Mouse (Mus musculus) liver, embryonic 15.5 days (tissue): Measurements from ENCODE around the gene 1700017B05Rik. TPM values are rescaled to one million over a fixed set of nuclear protein-coding genes. Genes with fewer than 3 reads are reported as not detected.
"Not testable (repeated sequence)": the region's sequence is repeated elsewhere in the genome, so short reads cannot be mapped to it uniquely, and the experiment has no call there.

Source experiments
- ATAC-seq: fragments of 200-750 bp; cut with Nextera tagmentation; 2 replicates; pipeline ENCODE4 v1.8.0; 2017; ENCODE audit warnings: moderate number of reproducible peaks, mild to moderate bottlenecking, moderate library complexity; ENCODE audit not compliant: insufficient read depth
- H3K27ac ChIP-seq: fragments of 300-500 bp; sonication (generic); replicated peaks from 2 replicates; pipeline ENCODE4 v1.5.1; 2015; ENCODE audit warnings: mild to moderate bottlenecking, inconsistent platforms
- H3K27me3 ChIP-seq: fragments of 300-500 bp; sonication (generic); 2 replicates; pipeline ENCODE4 v1.6.1; 2015; ENCODE audit warnings: mild to moderate bottlenecking, inconsistent platforms
- H3K36me3 ChIP-seq: fragments of 300-500 bp; sonication (generic); replicated peaks from 2 replicates; pipeline ENCODE4 v1.6.1; 2015; ENCODE audit warnings: moderate library complexity, mild to moderate bottlenecking, inconsistent platforms
- H3K4me1 ChIP-seq: fragments of 300-500 bp; sonication (generic); replicated peaks from 2 replicates; pipeline ENCODE4 v1.6.1; 2015; ENCODE audit warnings: inconsistent platforms
- H3K4me2 ChIP-seq: fragments of 300-500 bp; sonication (generic); 2 replicates; pipeline ENCODE4 v1.6.1; 2015; ENCODE audit warnings: moderate library complexity, mild to moderate bottlenecking, inconsistent platforms
- H3K4me3 ChIP-seq: fragments of 300-500 bp; sonication (generic); replicated peaks from 2 replicates; pipeline ENCODE4 v1.5.1; 2015; ENCODE audit warnings: mild to moderate bottlenecking, inconsistent platforms
- H3K9ac ChIP-seq: fragments of 300-500 bp; sonication (generic); 2 replicates; pipeline ENCODE4 v1.6.1; 2015; ENCODE audit warnings: moderate library complexity, mild to moderate bottlenecking, inconsistent platforms
- H3K9me3 ChIP-seq: fragments of 300-500 bp; sonication (generic); replicated peaks from 2 replicates; pipeline ENCODE4 v1.6.1; 2016; ENCODE audit warnings: inconsistent platforms
- WGBS: fragments of 180-500 bp; shearing (Covaris S2); methylation state at CpG from one replicate; pipeline ENCODE4 v1.1.7; 2015; ENCODE audit warnings: mixed read lengths; ENCODE audit not compliant: insufficient replicate concordance; 5-methylcytosine and 5-hydroxymethylcytosine counted together
- polyA plus RNA-seq: library from polyadenylated mRNA; unstranded; fragments of >200 nt; fragmentation: Nextera tagmentation; extraction: Ambion mirVana; gene quantifications from 2 replicates; pipeline ENCODE4 v1.2.1, GENCODE M21; 2015

1700017B05Rik gene
- polyA plus RNA-seq, 1 experiment from 2014 or later = 15.4 TPM

DNA sequence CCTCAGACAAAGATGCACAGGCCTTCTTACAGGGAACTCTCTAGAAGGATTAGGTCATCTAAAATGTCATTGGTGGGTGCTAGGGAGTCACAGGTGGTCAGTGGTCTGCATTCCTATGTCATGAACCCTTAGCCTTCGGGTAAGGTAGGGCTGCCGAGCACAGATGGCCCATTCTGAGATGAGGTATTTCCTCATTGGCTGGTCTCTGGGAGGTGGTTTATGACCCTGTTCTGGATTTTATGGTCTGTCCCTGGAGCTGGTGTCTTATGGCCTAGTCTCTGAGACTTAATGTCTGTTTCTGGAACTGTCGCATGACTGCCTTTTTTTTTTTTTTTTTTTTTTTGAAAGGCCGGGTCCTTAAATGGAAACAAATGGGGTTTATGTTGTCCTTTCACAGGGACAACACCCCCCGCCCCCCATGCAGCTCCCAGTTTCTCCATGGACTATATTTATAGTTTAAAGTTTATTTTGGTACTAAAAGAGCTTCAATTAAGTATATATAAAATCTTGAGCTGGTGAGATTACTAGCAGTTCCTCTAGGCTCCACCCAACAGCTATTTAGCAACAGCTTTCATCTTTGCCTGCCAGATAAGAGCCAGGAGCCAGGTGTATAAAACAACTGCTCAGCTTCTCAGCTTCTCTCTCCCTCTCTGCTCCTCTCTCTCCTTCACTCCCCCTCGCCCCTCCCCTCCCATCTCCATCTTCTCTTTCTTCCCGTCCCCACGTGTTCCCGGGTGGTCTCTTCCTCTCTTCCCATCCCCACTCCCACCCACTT is 49.8 kb downstream of the 1700017B05Rik start:
- no peak for ATAC-seq
- no peak overlapping the region for H3K9ac ChIP-seq
- no peaks in the 10 kb centered on the region for H3K36me3 ChIP-seq
- no peak overlapping the region for H3K4me2 ChIP-seq
- H3K27me3 ChIP-seq = no peaks in the 10 kb centered on the region
- no peaks in the 10 kb centered on the region for H3K4me1 ChIP-seq
- H3K4me3 ChIP-seq = no peak overlapping the region
- H3K27ac ChIP-seq = no peak overlapping the region
- 45% methylated on average over 9 of the region's 9 CpGs for WGBS
- H3K9me3 ChIP-seq = no peaks in the 10 kb centered on the region

DNA sequence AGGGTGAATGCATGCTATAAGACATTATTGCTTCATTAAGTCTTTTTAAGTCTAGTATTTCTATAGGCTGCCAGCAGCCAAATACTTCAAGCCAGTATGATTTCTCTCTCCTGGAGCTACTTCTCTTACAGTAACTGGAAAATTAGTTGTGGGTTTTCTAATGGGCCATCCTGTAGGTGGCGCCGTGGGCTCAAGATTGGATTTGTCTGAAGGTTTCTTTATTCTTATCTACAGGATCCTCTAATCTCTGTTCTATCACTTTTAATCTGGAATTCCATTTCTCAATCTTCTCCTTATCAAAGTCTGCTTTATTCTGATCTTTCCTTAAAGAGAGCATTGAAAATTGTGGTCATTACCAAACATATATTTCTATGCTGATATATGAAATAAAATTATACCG is 53.1 kb downstream of the 1700017B05Rik start:
- H3K4me2 ChIP-seq = no peak overlapping the region
- ATAC-seq = no peak
- no peaks in the 10 kb centered on the region for H3K4me1 ChIP-seq
- H3K4me3 ChIP-seq = no peak overlapping the region
- no peaks in the 10 kb centered on the region for H3K36me3 ChIP-seq
- no peaks in the 10 kb centered on the region for H3K9me3 ChIP-seq
- H3K27ac ChIP-seq = no peak overlapping the region
- 29% methylated on average over 3 of the region's 3 CpGs for WGBS
- no peak overlapping the region for H3K9ac ChIP-seq
- H3K27me3 ChIP-seq = no peaks in the 10 kb centered on the region

DNA sequence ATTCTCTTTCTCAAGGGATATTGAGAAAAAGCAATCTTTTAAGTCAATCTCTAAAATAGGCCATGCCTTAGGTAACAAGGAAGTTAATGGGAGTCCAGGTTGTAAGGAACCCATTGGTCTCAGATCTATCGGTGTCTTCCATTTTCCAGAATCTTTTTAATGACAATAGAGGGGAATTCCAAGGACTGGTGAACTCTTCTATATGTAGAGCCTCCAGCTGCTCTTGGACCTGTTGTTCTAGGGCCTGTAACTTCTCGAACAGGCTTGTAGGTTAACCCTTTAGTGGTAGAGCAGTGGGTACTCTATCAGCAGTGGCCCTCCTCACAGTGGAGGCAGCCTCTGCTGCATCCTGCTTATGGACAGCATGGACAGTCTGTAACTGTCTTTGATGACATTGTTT is 55.5 kb downstream of the 1700017B05Rik start:
- H3K4me3 ChIP-seq = no peak overlapping the region
- H3K27ac ChIP-seq = no peak overlapping the region
- no peak overlapping the region for H3K9ac ChIP-seq
- ATAC-seq = no peak
- H3K27me3 ChIP-seq = no peaks in the 10 kb centered on the region
- no peaks in the 10 kb centered on the region for H3K36me3 ChIP-seq
- no peaks in the 10 kb centered on the region for H3K4me1 ChIP-seq
- H3K4me2 ChIP-seq = no peak overlapping the region
- no peaks in the 10 kb centered on the region for H3K9me3 ChIP-seq
- 60% methylated on average over 2 of the region's 2 CpGs for WGBS

DNA sequence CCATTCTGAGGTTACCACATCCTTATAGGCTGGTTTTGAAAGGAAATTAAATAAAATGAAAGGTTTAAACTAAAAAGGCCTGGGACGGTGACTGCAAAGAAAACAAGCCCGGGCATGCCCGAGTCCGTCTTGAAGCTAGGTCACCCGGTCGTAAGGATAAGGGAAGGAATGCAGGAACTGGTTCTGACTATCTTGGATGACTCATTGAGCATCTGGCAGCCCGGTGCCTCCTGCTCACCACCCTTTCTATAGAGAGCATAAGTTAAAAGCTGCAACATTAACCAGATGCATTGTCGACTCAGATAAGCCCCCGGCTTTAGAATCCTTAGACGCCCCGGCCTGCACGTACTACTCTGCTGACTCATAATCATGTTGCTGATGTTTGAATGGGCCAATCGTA is 58.8 kb downstream of the 1700017B05Rik start:
- ATAC-seq, H3K36me3 ChIP-seq, H3K4me1 ChIP-seq, H3K9ac ChIP-seq, H3K27me3 ChIP-seq, H3K9me3 ChIP-seq, H3K4me3 ChIP-seq, H3K4me2 ChIP-seq, H3K27ac ChIP-seq: not testable (repeated sequence)
- WGBS = 41% methylated on average over 13 of the region's 13 CpGs

Other genes starting within 250 kb of the 1700017B05Rik start
- gene Sin3a, start 190.6 kb downstream of the 1700017B05Rik start, polyA plus RNA-seq = 13.3 and 14.1 TPM in 2 replicates
- 16.5 and 17.0 TPM in 2 replicates for gene Man2c1, start 131.9 kb downstream of the 1700017B05Rik start, polyA plus RNA-seq
- 1.6 and 2.0 TPM in 2 replicates for gene Neil1, start 114.3 kb downstream of the 1700017B05Rik start, polyA plus RNA-seq
- gene Commd4, start 104.3 kb downstream of the 1700017B05Rik start, polyA plus RNA-seq = 48.4 and 52.7 TPM in 2 replicates
- not detected in 2 replicates for gene Trcg1, start 26.1 kb downstream of the 1700017B05Rik start, polyA plus RNA-seq
- 8.9 and 10.5 TPM in 2 replicates for gene Ppcdc, start 177.5 kb upstream of the 1700017B05Rik start, polyA plus RNA-seq
- 7.7 and 8.1 TPM in 2 replicates for gene Scamp5, start 205.4 kb upstream of the 1700017B05Rik start, polyA plus RNA-seq
- gene Rpp25, start 241.4 kb upstream of the 1700017B05Rik start, polyA plus RNA-seq = 0.39 and 0.64 TPM in 2 replicates